Mouse (Mus musculus): ENCODE measurements around the gene Gusb.

The Gusb gene

DNA sequence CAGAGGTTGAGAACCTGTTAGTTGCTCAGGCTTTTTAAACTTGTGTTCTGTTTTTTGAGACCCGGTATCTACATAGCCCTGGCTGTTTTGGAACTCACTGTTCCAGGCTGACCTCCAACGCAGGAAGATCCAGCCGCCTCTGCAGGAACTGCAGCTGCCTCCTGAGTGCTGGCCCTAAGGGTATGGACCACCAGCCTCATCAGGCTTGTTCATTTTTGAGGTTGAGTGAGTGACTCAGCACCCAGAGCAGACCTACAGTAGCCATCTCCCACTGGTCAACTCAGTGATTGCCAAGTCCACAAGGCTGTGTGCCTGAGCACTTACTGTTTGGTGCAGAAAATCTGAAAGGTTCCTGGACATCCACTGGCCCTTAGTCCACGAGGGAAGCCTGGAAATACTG lies 31.4 kb downstream of the Gusb start:
- DNase-seq = no peak

DNA sequence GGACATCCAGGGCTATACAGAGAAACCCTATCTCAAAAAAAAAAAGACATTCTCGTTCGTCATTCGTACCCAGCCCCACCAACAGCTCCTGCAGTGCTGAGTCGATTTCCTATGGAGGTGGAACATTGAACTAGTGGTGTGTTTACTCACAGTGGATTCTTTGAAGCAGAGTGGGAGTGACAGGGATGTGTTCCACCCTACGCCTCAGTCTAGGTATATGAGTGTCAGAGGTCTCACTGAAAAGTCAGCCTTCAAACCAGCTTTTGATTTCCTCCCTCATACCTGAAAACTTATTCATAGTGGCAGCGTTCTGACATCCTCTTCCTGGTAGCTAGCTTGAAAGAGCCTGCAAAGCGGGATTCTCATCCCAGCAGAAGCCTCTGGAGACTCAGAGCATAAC lies 34.4 kb downstream of the Gusb start:
- DNase-seq = no peak

DNA sequence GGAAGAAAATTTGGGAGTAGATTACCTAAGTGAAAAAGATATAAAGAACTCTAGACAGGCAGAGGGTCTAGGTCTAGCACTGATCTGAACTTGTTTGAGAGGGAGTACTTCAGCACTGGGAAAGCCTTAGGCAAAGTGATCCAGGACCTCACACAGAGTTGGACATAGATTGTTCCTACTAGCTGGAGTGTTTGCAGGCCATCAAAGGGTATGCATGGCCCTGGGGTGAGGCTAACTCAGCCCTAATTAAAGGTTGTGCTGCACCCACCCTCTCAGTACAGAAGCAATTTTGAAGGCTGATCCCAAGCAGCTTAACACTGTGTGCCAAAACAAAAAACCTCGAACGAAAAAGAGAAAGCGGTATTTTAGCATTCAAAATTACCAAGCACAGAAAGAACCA lies 36.4 kb downstream of the Gusb start:
- DNase-seq = no peak

GRCm38 (mm10) chr5:129963224-129963623 lies 39.6 kb downstream of the Gusb start:
- no peak for DNase-seq

- no peak for DNase-seq
Measured at GRCm38 (mm10) chr5:129955792-129956191, 47.1 kb downstream of the Gusb start.

GRCm38 (mm10) chr5:129954473-129955254 lies 48.2 kb downstream of the Gusb start:
- DNase-seq = peak; percentile 8

DNA sequence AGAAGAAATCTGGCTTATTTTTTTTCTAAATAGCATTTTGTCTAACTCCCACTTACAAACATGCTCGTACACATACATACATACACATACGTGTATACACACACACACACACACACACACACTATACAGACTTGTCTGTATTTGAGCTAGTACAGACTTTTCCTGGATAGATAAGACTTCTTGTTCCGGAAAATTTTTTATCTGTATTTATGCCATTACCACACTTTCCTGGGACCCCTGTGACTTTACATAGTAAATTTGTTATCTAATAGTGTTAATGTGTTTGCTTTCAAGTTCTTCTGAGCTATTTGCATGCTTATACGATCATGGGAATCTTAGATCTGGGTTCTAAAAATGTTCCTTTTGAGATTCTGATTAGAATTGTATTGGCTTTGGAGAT lies 50.7 kb downstream of the Gusb start:
- no peak for DNase-seq

- no peak for DNase-seq
Measured at GRCm38 (mm10) chr5:129947528-129948033, 55.3 kb downstream of the Gusb start.

- DNase-seq = no peak
Measured at GRCm38 (mm10) chr5:129943402-129943801, 59.4 kb downstream of the Gusb start.

DNA sequence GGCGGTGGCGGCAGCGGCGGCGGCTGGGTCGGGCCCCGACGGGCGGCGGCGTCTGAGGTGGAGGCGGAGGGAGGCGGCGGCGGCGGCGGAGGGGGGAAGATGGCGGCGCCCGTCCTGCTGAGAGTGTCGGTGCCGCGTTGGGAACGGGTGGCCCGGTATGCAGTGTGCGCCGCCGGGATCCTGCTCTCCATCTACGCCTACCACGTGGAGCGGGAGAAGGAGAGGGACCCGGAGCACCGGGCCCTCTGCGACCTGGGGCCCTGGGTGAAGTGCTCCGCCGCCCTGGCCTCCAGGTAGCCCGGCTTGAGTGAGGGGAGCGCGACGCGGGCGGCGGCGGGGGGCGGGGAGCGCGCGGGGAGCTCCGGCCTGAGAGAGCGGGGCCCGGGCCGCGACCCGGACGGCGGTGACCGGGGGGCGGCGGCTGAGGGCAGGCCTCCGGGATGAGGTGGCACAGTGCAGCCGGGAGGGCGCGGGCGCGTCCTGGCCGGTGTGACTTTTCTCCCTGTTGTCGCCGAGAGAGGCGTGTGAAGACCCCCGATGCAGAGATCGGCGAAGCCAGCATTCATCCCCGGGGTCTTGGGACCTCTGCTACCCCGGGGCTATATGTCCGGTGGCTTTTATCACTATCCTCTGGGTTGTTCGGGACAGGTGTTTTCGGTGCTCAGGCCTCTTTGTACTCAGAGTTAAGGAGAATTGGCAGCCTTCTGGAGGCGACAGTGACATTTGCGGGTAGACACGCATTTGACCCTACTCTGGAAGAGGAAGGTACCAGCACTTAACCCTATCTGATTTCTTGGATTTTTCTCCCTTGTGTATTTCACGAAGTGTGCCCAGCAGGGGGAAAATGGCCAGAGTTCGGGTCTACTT lies 60.5 kb downstream of the Gusb start:
- peak; percentile 13 for DNase-seq

DNA sequence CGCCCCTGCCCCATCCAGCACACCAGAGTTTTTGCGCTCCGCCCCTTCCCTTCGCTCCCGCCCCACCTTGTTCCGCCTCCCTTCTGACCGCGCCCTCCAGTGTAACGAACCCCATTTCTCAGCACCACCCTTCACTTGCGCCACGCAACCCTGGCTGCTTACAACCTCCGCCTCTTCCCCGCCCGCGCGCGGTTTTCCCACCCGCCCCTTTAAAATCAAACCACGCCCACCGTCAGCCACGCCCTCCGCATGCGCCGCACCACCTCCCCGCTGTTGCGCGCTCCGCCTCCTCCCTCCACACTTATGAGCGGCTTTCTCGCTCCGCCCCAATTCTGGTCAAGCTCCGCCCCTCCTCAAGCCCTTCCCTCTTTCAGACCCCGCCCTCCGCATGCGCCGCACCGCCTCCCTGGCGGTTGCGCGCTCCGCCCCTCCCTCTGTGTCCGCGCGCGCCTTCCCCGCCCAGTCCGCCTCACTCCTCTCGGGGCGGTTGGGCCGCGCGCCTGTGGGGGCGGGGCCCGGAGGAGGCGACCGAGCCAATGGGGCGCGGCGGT lies 61.3 kb downstream of the Gusb start, which contains the start of gene Vkorc1l1:
Vkorc1l1 (plus strand) TSS at position 476 of the 551 bp plus-strand sequence.
- DNase-seq = peak; percentile 98

GRCm38 (mm10) chr5:129940736-129941494 lies 61.9 kb downstream of the Gusb start:
- no peak for DNase-seq

- no peak for DNase-seq
Measured at GRCm38 (mm10) chr5:129940281-129940680, 62.6 kb downstream of the Gusb start.
